18 mouse cellular contexts compared by ENCODE assay signal in the genomic region with DNA sequence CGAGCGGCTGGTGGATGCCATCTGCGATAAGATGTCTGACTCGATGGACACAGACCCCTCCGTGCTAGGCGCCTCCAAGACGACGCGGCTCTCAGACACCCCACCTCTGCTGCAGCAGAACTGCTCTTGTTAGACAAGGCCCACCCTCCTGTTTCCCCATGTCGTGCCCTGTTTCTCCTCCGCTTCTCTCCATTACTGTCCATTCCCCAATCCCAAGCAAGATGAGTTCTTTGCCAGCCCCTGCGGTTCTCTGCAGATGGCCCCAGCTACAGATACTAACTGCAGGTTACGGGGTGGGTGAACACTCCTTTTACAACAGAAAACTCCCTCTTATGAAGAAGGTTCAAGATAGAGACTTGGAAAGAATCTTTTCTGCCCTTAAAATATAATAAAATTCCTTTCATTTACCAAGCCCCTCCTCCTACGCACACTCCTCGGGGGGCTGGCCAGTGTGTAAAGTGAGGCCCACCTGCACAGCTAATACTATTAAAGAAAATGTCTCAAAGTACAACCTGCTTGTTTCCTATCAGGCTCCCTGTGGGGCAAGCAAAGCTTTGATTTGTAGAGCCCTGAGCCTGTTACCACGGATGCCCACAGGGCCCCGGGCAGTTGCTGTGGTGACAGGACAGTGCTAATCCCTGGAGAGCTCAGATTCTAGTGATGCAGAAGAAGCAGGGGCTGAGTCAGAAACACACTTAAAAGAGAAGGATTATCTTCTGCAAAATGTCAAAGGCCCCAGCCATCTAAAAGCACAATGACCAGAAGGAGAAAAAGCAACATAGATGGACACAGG. TPM values are rescaled to one million over a fixed set of nuclear protein-coding genes. Genes with fewer than 3 reads are reported as not detected.
DNase-seq lines count a peak whose midpoint lies in the region; ATAC-seq lines count a peak whose summit lies in the region.
"Had no signal": no experiment of that assay in that cellular context is flagged by ENCODE, and none has a peak within 500 bp of the region (broad histone marks: within the 10 kb centered on the region; RNA-seq: fewer than 3 reads in every experiment).

No protein-coding gene starts in this region.

- no peak overlapping the region for H3K9ac ChIP-seq in forebrain, embryonic 11.5 days (ENCODE audit: low read length)
- no peak overlapping the region for H3K9ac ChIP-seq in forebrain, embryonic 16.5 days (replicated peaks; ENCODE audit: low read depth, low read length)
- H3K9ac ChIP-seq in midbrain, embryonic 14.5 days (replicated peaks; ENCODE audit: low read length), result no peak overlapping the region
- H3K9ac ChIP-seq: heart, embryonic 12.5 days; liver, postnatal 0 days had no signal

- 66% methylated on average over 17 of the region's 17 CpGs for WGBS in forebrain, embryonic 11.5 days
- 63% methylated on average over 17 of the region's 17 CpGs for WGBS in forebrain, embryonic 16.5 days
- WGBS in midbrain, embryonic 14.5 days, result 37% methylated on average over 17 of the region's 17 CpGs

- peak; percentile 60 for ATAC-seq in forebrain, embryonic 11.5 days (replicated peaks; ENCODE audit: low FRiP score)
- no peak for ATAC-seq in forebrain, embryonic 16.5 days
- ATAC-seq in midbrain, embryonic 14.5 days (ENCODE audit: low FRiP score, low TSS enrichment), result no peak
- ATAC-seq: CD4-positive, CD25-positive, alpha-beta regulatory T cell, adult 4 months; intestine, embryonic 16.5 days; liver, postnatal 0 days had no signal

- H3K4me1 ChIP-seq in forebrain, embryonic 11.5 days (replicated peaks; ENCODE audit: control insufficient read depth, insufficient read depth, low read length), result peaks cover 4% of the 10 kb centered on the region; the same call in 1 of the 2 replicates
- H3K4me1 ChIP-seq in forebrain, embryonic 16.5 days (replicated peaks; ENCODE audit: control insufficient read depth, insufficient read depth, low read length), result peaks cover 10% of the 10 kb centered on the region
- H3K4me1 ChIP-seq in midbrain, embryonic 14.5 days (ENCODE audit: control insufficient read depth, insufficient read depth, low read length), result peaks cover 9% of the 10 kb centered on the region
- H3K4me1 ChIP-seq: heart, embryonic 12.5 days had no signal

- H3K4me3 ChIP-seq in forebrain, embryonic 11.5 days (ENCODE audit: low read depth, low read length), result no peak overlapping the region
- no peak overlapping the region for H3K4me3 ChIP-seq in forebrain, embryonic 16.5 days (replicated peaks; ENCODE audit: low read length)
- H3K4me3 ChIP-seq in midbrain, embryonic 14.5 days (replicated peaks; ENCODE audit: low read depth, low read length), result no peak overlapping the region
- H3K4me3 ChIP-seq: heart, embryonic 12.5 days; hindbrain, embryonic 10.5 days had no signal

- H3K9me3 ChIP-seq in forebrain, embryonic 11.5 days (ENCODE audit: control insufficient read depth, low read length), result no peaks in the 10 kb centered on the region
- no peaks in the 10 kb centered on the region for H3K9me3 ChIP-seq in forebrain, embryonic 16.5 days (ENCODE audit: control insufficient read depth, low read length)
- H3K9me3 ChIP-seq in midbrain, embryonic 14.5 days (ENCODE audit: control insufficient read depth, low read length), result no peaks in the 10 kb centered on the region
- H3K9me3 ChIP-seq: heart, embryonic 12.5 days; hindbrain, embryonic 10.5 days had no signal

- no peaks in the 10 kb centered on the region for H3K27me3 ChIP-seq in forebrain, embryonic 11.5 days (ENCODE audit: control insufficient read depth, insufficient read depth, low read length)
- H3K27me3 ChIP-seq in forebrain, embryonic 16.5 days (replicated peaks; ENCODE audit: control insufficient read depth, insufficient read depth, low read length), result no peaks in the 10 kb centered on the region
- peaks cover 10% of the 10 kb centered on the region; the same call in 1 of the 2 replicates for H3K27me3 ChIP-seq in midbrain, embryonic 14.5 days (ENCODE audit: control insufficient read depth, insufficient read depth, low read length)
- H3K27me3 ChIP-seq: heart, embryonic 12.5 days had no signal

- no peak overlapping the region for H3K27ac ChIP-seq in forebrain, embryonic 11.5 days (ENCODE audit: low read depth, low read length)
- no peak overlapping the region for H3K27ac ChIP-seq in forebrain, embryonic 16.5 days (ENCODE audit: low read length)
- no peak overlapping the region for H3K27ac ChIP-seq in midbrain, embryonic 14.5 days (replicated peaks; ENCODE audit: low read depth, low read length)
- H3K27ac ChIP-seq: hindbrain, embryonic 10.5 days; kidney, postnatal 0 days; macrophage; stomach, postnatal 0 days had no signal

- H3K36me3 ChIP-seq in forebrain, embryonic 11.5 days (ENCODE audit: control insufficient read depth, insufficient read depth, low read length), result no peaks in the 10 kb centered on the region
- H3K36me3 ChIP-seq in forebrain, embryonic 16.5 days (ENCODE audit: control insufficient read depth, insufficient read depth), result no peaks in the 10 kb centered on the region
- H3K36me3 ChIP-seq in midbrain, embryonic 14.5 days (ENCODE audit: control insufficient read depth, insufficient read depth, low read length), result no peaks in the 10 kb centered on the region
- H3K36me3 ChIP-seq: heart, embryonic 12.5 days; hindbrain, embryonic 10.5 days had no signal

- H3K4me2 ChIP-seq in forebrain, embryonic 11.5 days (ENCODE audit: low read depth, low read length, severe bottlenecking), result no peak overlapping the region
- no peak overlapping the region for H3K4me2 ChIP-seq in forebrain, embryonic 16.5 days (ENCODE audit: low read length)
- no peak overlapping the region for H3K4me2 ChIP-seq in midbrain, embryonic 14.5 days (ENCODE audit: low read length)
- H3K4me2 ChIP-seq: heart, embryonic 12.5 days had no signal

- peak; percentile 57 for DNase-seq in forebrain, embryonic 11.5 days (ENCODE audit: low spot score)
- peak; percentile 30 for DNase-seq in MN1 (ENCODE audit: low spot score)
- peak; percentile 27 for DNase-seq in embryo, embryonic 11 days
- DNase-seq in midbrain, embryonic 14.5 days, result peak; percentile 72
- no peak for DNase-seq in thymus, postnatal 10 days (ENCODE audit: low spot score in 2 of 2)
- no peak for DNase-seq in adrenal gland, adult (ENCODE audit: inconsistent age in 2 of 2, low spot score in 1 of 2)
- DNase-seq: cerebellum, adult 11-12 months; gastrocnemius, postnatal 25 days; liver, postnatal 0 days; thymus, postnatal 25 days had no signal

RNA-seq across cellular contexts. Expression of a gene that starts 59.6 kb away (rescaled TPM):
- 67.7 and 69.2 TPM in 2 replicates for polyA plus RNA-seq in forebrain, embryonic 11.5 days (2014; fragmentation: Nextera tagmentation; extraction: Ambion mirVana)
- 84.6 and 88.8 TPM in 2 replicates for polyA plus RNA-seq in forebrain, embryonic 16.5 days (2015; fragmentation: Nextera tagmentation; extraction: Ambion mirVana)
- polyA plus RNA-seq in midbrain, embryonic 14.5 days (2014; fragmentation: Nextera tagmentation; extraction: Ambion mirVana), result 57.0 and 71.8 TPM in 2 replicates

Comparison
In these comparisons a context has a peak if more than half of its experiments do, and no peak if none do; other contexts are left out.
1. DNase-seq: peak in forebrain, embryonic 11.5 days (single experiment), MN1 (single experiment), embryo, embryonic 11 days (single experiment) and midbrain, embryonic 14.5 days (single experiment); none in thymus, postnatal 10 days (0 of 2) and adrenal gland, adult (0 of 2).